Mouse (Mus musculus) mature B cell (primary cell): ENCODE results near the gene Fancg.
"Not testable (repeated sequence)": the region's sequence is repeated elsewhere in the genome, so short reads cannot be mapped to it uniquely, and the experiment has no call there.

ENCODE experiments used
- in situ Hi-C: fragments of 300-500 bp; cut with MboI; formaldehyde crosslinking; loops from 2 replicates; pipeline ENCODE4 v1.14.3; 2019

Fancg gene

GRCm38 (mm10) chr4:43033481-43033880 lies 23.2 kb upstream of the Fancg start:
- in situ Hi-C loops: no loop called here

DNA sequence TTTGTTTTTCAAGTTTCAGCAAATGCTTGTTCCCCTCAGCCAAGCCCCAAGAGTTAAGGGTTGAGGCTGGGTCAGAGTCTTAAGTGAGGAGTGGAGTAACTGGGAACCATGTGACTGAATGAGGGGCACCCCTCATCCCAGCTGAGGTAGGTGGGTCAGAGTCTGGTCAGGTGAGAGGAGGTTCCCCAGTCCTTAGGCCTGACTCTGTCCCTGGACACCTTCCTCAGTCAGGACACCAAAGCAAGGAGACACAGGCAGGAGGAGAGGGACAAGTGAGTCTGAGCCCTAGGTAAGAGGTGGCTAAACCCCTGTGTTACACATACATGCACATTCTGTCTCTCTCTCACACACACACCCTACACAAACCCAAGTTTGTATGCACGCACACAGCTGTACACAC lies 22.2 kb upstream of the Fancg start:
- in situ Hi-C loops: no loop called here

DNA sequence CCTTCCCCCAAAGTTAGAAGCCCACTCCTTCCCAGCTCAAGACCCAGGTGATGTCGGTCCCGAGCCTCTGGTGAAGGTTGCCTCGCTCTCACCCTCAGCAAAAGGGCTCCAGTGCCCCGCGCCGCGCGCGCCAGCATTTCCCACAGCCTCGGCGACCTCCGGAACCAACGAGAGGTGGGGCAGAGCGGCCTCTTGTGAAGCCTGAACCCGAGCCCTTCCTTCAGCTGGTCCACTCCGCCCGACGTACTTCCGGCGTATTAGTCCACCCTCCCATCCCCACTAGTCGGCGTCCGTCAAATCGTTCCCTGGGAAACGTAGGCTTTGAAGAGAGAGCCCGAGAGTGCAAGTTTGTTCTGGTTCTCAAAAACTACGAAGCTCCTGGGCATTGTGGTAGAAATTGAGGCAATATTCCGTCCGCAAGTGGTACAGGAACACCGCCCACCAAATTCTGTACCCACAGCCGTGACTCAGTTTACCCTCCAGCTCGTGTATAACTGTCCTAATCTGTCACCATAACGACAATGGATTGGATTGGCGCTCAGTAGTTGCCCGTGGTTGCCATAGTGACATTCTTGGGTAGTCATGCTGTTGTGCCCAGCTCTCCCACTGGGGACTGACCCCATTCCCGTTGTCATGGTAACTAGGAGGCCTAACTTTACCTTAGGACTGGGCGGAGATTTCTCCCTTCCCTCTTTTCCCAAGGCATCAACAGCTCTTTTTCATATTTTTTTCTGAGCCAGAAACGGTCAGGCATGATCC lies 21.1 kb upstream of the Fancg start, which contains the start of gene Stoml2:
TSS of gene Stoml2 (minus strand) at position 474 of the 759 bp plus-strand sequence.
- in situ Hi-C loops: no loop called here

DNA sequence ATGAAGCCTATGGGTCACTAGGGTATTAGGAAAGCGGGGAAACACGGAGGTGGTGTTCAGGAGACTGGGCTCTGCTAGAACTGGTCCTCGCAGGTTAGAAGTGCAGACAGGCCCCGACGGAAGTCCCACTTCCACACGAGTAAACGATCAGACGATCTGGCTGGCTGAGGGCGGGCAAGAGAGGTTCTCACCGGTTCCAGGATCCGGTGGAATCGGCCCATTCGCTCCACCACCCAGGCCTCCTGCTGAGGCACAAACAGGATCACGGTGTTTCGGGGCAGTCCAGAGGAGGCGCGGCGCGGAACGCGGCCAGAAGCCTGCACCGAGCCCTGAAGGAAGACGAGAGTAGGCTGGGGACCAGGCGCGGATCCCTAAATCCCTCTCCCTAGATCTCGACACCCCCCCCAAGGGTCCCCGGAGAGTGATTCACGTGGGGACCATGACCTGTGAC lies 20.5 kb upstream of the Fancg start:
- in situ Hi-C loops: no loop called here

DNA sequence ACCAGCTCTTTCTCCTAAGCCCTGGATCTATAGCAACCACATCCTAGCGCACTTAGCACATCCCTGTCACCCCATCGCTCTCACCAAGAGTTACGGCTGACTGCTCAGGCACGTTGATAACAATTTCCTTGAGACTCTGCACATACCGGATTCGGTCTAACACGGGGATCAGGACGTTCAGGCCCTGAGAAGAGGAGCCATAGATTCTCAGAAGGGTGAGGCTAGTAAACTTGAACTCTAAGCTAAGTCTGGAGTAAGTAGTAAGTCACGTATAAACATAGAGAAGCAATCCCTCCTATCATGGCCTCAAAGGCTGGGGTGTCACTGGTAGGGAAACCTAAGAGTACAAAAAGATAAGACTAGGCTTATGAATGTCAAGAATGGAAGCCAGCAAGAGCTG lies 20.0 kb upstream of the Fancg start:
- in situ Hi-C loops: no loop called here

DNA sequence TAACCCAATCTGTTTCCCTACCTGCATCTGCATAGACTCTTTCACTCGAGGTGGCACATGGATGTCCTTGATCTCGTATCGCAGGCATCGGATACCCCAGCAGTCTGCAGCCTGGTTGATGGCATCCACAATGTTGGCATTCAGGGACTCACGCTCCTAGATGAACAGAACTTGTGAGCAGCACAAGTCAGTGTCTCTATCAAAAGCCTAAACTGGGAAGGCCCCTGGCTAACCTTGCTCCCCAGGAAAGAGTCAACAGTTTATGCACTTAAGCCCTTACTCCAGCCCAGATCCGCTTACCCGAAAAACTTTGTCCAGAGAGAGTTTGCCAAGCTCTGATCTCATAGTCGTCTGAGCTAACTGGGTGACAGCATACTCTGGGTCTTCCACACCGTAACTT lies 19.4 kb upstream of the Fancg start:
- in situ Hi-C loops: no loop called here

- in situ Hi-C loops: no loop called here
Measured at GRCm38 (mm10) chr4:43029121-43029520, 18.8 kb upstream of the Fancg start.

GRCm38 (mm10) chr4:43025084-43025960 lies 15.0 kb upstream of the Fancg start, which contains the start of gene Pigo:
Gene Pigo (minus strand): TSS chr4:43025819.
- in situ Hi-C loops: no loop called here

DNA sequence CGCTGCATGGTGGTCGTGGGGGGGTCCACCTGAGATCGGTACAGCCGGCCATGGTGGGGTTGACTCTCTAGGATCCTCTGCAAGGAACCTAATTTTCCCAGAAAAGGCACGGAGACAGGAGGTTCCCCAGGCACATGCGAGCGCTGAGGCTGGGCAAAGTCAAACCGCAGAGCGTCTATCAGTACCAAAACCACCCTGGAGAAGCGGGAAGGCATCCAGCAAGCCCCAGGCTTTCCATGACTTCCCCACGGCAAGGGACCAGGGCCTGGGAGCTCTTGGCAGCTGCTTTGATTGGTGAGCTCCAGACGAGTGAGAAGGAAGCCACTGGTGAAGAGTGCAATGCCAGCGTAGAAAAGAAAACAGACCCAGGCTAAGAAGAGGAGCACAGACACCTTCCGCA lies 14.4 kb upstream of the Fancg start:
- in situ Hi-C loops: no loop called here

- in situ Hi-C loops: no loop called here
Measured at GRCm38 (mm10) chr4:43021341-43021740, 11.0 kb upstream of the Fancg start.

GRCm38 (mm10) chr4:43020876-43021275 lies 10.6 kb upstream of the Fancg start:
- in situ Hi-C loops: no loop called here

DNA sequence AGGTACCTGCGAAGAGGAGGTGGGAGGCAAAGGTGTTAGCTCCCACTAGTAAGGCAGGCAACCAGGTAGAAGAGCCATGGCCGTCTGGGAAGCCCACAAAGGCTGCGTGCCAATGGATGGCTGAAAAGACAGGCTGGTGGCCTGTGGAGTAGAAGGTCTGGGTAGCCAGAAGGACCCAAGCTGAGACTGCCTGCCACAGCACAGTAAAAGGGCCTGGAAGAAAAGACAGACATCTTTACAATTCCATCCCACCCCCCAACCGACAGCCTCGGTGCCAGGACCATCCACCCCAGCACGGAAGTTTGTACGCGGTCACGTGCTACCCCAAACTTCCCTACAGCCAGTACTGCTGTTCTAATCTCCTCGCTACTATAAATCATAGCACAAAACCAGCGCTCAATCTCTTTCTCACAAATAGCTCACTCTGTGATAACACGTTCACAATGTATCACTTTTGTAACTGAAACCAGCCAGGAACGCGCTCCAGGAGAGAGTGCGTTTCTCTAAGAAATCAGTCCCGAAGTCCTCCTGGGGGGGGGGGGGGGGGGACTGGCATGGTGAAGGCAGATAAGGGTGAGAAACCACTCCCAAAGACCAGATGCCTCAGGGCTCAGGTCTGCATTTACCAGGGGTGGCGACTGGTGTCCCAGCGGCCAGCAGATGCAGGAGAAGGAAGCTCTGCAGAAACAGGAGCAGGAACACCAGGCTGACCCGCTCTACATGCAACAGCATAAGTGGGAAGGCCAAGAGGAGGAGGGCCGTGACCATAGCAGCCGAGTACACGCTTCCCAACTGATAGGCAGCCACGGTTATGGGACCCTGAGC lies 9.5 kb upstream of the Fancg start:
- in situ Hi-C loops: no loop called here

DNA sequence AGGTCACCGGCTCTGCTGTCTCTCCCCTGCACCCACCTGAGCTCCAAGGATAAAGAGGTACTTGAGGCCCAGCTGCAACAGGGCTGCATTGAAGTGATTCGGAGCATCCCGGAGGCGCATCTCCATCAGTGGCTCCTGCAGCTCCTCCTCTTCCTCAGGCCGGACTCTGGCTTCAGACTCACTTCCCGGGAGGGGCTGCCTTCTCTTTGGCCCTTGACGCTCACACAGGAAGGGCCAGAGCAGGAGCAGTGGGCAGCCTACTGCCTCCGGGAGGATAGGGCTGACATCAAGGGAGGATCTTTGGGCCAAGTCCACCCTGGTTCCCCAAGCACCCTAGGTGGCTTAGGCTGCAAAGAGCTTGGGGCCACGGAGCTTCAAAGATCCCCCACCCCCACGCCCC lies 8.9 kb upstream of the Fancg start:
- in situ Hi-C loops: no loop called here

GRCm38 (mm10) chr4:43018156-43018555 lies 7.8 kb upstream of the Fancg start:
- in situ Hi-C loops: no loop called here

DNA sequence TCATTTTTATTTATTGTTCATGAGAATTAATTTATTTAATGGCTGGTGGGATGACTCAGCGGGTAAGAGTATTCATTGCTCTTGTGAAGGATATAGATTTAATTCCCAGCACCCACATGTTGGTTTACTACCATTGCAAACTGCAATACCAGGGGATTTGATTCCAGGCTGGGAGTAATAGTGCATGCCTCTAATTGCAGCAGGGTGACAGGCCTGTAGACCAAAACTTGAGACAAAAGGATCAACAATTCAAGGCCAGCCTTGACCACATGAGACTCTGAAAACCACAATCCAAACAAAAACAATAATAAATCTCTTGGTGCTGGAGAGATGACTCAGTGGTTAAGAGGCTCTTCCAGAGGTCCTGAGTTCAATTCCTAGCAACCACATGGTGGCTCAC lies 1.8 kb upstream of the Fancg start:
- in situ Hi-C loops: no loop called here

- in situ Hi-C loops: no loop called here
Measured at GRCm38 (mm10) chr4:43005765-43006164, 4.5 kb downstream of the Fancg start.

GRCm38 (mm10) chr4:43004951-43005350 lies 5.4 kb downstream of the Fancg start:
- in situ Hi-C loops: no loop called here

DNA sequence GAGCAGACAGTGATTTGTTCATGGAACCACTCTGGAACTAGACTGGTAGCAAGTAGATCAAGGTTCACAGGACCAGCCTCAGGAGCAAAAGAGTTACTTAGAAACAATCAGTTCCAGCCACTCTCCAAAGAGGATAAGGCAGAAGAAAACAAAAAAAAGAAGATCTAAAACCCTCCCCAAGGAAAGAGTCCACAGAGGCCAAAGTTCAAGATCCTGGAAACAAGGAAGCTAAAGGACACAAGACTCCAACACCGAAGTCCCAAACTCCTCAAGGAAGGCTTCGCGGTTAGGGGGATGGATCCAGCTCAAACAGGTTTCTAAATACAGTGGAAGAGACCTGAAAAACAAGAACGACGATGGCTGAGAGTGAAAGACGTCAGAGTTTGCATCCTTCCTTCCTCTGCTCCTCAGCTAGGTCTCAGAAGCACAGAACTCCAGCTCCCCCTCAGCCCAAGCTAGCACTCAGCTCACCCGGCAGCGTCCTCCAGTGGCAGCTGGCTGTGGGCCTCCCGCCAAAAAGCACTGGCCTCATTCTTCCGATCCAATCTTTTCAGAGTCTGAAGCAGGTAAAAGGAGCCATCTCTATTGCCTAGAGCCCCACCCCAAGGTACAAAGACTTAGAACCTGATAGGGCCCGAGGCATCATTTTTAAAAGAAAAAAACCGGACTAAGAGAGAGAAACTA lies 7.4 kb downstream of the Fancg start:
- in situ Hi-C loops: no loop called here

GRCm38 (mm10) chr4:43001272-43001671 lies 9.0 kb downstream of the Fancg start:
- in situ Hi-C loops: no loop called here

GRCm38 (mm10) chr4:43000141-43000986 lies 9.9 kb downstream of the Fancg start, which contains the start of gene Vcp:
Gene Vcp (minus strand): TSS chr4:43000507.
- in situ Hi-C loops: not testable (repeated sequence)
